Mouse (Mus musculus) ES-Bruce4 (cell line): ENCODE results near the gene Dcun1d1. TPM values are rescaled to one million over a fixed set of nuclear protein-coding genes. Genes with fewer than 3 reads are reported as not detected.

Source experiments
- H3K27ac ChIP-seq: 2 replicates; pipeline ENCODE4 v1.5.1; 2012; ENCODE audit warnings: low read length, inconsistent platforms; ENCODE audit not compliant: insufficient read depth
- H3K27me3 ChIP-seq: 2 replicates; pipeline ENCODE4 v1.6.1; 2012; ENCODE audit warnings: mild to moderate bottlenecking, low read length, inconsistent platforms; ENCODE audit not compliant: control insufficient read depth, poor library complexity, insufficient read depth, severe bottlenecking
- H3K36me3 ChIP-seq: 2 replicates; pipeline ENCODE4 v1.6.1; 2012; ENCODE audit warnings: inconsistent platforms, mild to moderate bottlenecking, low read length, moderate library complexity; ENCODE audit not compliant: control insufficient read depth, poor library complexity, insufficient read depth, severe bottlenecking
- H3K4me1 ChIP-seq: one replicate; pipeline ENCODE4 v1.8.1; 2011; ENCODE audit warnings: low read length; ENCODE audit not compliant: control insufficient read depth, insufficient read depth
- H3K4me3 ChIP-seq: 2 replicates; pipeline ENCODE4 v1.5.1; 2011; ENCODE audit warnings: low read depth, mild to moderate bottlenecking, low read length
- H3K9ac ChIP-seq: 2 replicates; pipeline ENCODE4 v1.6.1; 2012; ENCODE audit warnings: low read depth, mild to moderate bottlenecking, inconsistent platforms; ENCODE audit not compliant: poor library complexity, severe bottlenecking
- H3K9me3 ChIP-seq: replicated peaks from 2 replicates; pipeline ENCODE4 v1.6.1; 2012; ENCODE audit warnings: mild to moderate bottlenecking, low read length, inconsistent platforms; ENCODE audit not compliant: control insufficient read depth, poor library complexity, insufficient read depth, severe bottlenecking
- CTCF ChIP-seq: IDR thresholded peaks from one replicate; pipeline ENCODE4 v1.8.1; 2011; ENCODE audit warnings: low read depth, low read length
- EP300 ChIP-seq: IDR thresholded peaks from 2 replicates; pipeline ENCODE4 v1.6.1; 2011; ENCODE audit warnings: low read depth, low read length; ENCODE audit not compliant: insufficient read depth
- POLR2A ChIP-seq: IDR thresholded peaks from one replicate; pipeline ENCODE4 v1.8.1; 2011; ENCODE audit warnings: low read length; ENCODE audit not compliant: insufficient read depth
- polyA plus RNA-seq: library from polyadenylated mRNA; stranded (reverse); fragments of >200 nt; gene quantifications from 2 replicates; pipeline ENCODE4 v1.2.4, GENCODE M21; 2011; ENCODE audit warnings: low read depth; ENCODE audit not compliant: missing spikeins, insufficient read depth, insufficient read length

The Dcun1d1 gene
- polyA plus RNA-seq, 1 experiment = 86.1 TPM

DNA sequence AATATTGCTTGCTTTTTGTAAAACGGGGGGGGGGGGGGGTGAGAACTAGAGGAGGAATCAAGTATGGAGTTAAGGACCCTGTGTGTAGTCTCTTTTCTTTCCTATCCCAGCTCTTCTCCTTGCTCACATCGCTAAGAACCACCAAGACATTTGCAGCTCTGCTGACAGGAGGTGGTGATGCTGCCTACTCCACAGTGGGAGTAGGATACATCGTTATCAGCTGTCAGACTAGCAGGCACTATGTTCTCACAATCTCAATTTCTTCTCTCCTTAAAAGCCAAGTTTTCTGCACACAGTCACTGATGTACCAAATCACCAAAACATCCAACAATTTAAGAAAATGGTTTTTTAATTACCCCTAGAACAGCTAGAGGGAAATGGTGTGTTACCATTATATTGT is 7.8 kb downstream of the Dcun1d1 start:
- TF ChIP-seq CTCF (no peak), EP300 (no peak), POLR2A (no peak)
- Histone ChIP-seq H3K4me3 (no peak overlapping the region), H3K27me3 (no peaks in the 10 kb centered on the region), H3K27ac (no peak overlapping the region), H3K4me1 (no peaks in the 10 kb centered on the region), H3K36me3 (no peaks in the 10 kb centered on the region), H3K9ac (no peak overlapping the region), H3K9me3 (no peaks in the 10 kb centered on the region)

GRCm38 (mm10) chr3:35925852-35926251 is 11.4 kb downstream of the Dcun1d1 start:
- no peak for TF ChIP-seq POLR2A
- no peak for TF ChIP-seq CTCF
- TF ChIP-seq EP300 = no peak
- no peaks in the 10 kb centered on the region for H3K36me3 ChIP-seq
- H3K4me3 ChIP-seq = no peak overlapping the region
- no peaks in the 10 kb centered on the region for H3K27me3 ChIP-seq
- H3K9me3 ChIP-seq = no peaks in the 10 kb centered on the region
- no peaks in the 10 kb centered on the region for H3K4me1 ChIP-seq
- no peak overlapping the region for H3K9ac ChIP-seq
- H3K27ac ChIP-seq = no peak overlapping the region

- Histone ChIP-seq H3K27ac (no peak overlapping the region), H3K4me1 (no peaks in the 10 kb centered on the region), H3K9me3 (no peaks in the 10 kb centered on the region), H3K4me3 (no peak overlapping the region), H3K9ac (no peak overlapping the region), H3K36me3 (no peaks in the 10 kb centered on the region), H3K27me3 (no peaks in the 10 kb centered on the region)
- TF ChIP-seq POLR2A = no peak
- TF ChIP-seq CTCF = no peak
- TF ChIP-seq EP300 = no peak
Measured at GRCm38 (mm10) chr3:35924007-35924406, 13.2 kb downstream of the Dcun1d1 start.

DNA sequence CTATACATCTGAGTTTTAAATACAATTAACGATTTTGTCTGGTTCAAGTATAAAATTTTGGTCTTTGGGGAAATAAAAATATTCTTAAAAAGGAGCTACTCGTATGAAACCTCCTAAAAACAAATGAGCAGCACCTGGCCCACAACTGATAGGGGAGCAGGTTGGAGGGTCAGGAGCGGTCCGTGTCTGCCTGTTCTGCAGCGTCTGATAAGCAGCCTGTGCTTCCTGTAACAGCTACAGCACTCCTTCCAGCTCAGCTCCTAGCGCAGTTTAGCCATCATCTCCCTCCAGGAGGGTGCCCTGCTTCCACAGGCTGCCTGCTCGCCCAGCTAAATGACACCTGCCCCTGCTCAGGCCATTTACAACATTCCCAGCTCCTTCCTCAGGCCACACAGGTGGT is 13.8 kb downstream of the Dcun1d1 start:
- H3K4me3 ChIP-seq = no peak overlapping the region
- H3K27me3 ChIP-seq = no peaks in the 10 kb centered on the region
- H3K9me3 ChIP-seq = no peaks in the 10 kb centered on the region
- no peak overlapping the region for H3K9ac ChIP-seq
- TF ChIP-seq POLR2A = no peak
- no peak for TF ChIP-seq EP300
- TF ChIP-seq CTCF = no peak
- H3K4me1 ChIP-seq = no peaks in the 10 kb centered on the region
- peaks cover 2% of the 10 kb centered on the region; the same call in 1 of the 2 replicates for H3K36me3 ChIP-seq
- no peak overlapping the region for H3K27ac ChIP-seq

DNA sequence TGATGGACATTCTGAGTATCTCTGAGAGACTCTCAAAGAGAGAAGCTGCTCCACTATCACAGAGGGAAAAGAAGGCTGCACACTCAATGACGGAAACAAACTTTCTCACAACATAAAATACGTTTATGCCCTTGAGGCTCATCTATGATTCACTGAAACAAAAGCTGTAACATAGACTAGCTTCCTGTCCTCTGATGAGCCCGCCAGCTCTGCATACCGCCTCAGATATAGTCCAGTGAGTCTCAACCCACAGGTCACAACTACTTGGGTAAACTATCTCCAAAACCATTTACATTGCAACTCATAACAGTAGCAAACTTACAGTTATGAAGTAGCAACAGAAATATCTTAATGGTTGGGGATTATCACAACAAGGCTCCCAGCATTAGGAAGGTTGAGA is 14.7 kb downstream of the Dcun1d1 start:
- Histone ChIP-seq H3K27me3 (no peaks in the 10 kb centered on the region), H3K4me3 (no peak overlapping the region), H3K27ac (no peak overlapping the region)

GRCm38 (mm10) chr3:35918229-35918628 is 19.0 kb downstream of the Dcun1d1 start:
- no peak overlapping the region for H3K4me3 ChIP-seq
- H3K27ac ChIP-seq = no peak overlapping the region
- H3K9me3 ChIP-seq = no peaks in the 10 kb centered on the region
- no peaks in the 10 kb centered on the region for H3K4me1 ChIP-seq
- peaks cover 5% of the 10 kb centered on the region for H3K36me3 ChIP-seq
- H3K9ac ChIP-seq = no peak overlapping the region
- TF ChIP-seq POLR2A = no peak
- no peak for TF ChIP-seq EP300
- no peak for TF ChIP-seq CTCF
- no peaks in the 10 kb centered on the region for H3K27me3 ChIP-seq

More for the DNA sequence above, 14.7 kb downstream of the Dcun1d1 start:
- TF ChIP-seq CTCF (no peak), POLR2A (no peak), EP300 (no peak)
- H3K9ac ChIP-seq = no peak overlapping the region
- H3K9me3 ChIP-seq = no peaks in the 10 kb centered on the region
- H3K4me1 ChIP-seq = no peaks in the 10 kb centered on the region
- H3K36me3 ChIP-seq = peaks cover 5% of the 10 kb centered on the region
